Mouse (Mus musculus): ENCODE data around the gene Arhgap24.

GRCm38 (mm10) chr5:102659061-102659460 lies 177.9 kb downstream of the Arhgap24 start:
- TF ChIP-seq CTCF (IDR thresholded peaks at IDR 0.05; ENCODE audit: low read depth) (no peak), EP300 (IDR thresholded peaks at IDR 0.05; ENCODE audit: low read depth) (no peak)

All from liver, postnatal 0 days (tissue).